Mouse (Mus musculus) cerebral cortex, adult 2 months (tissue): ENCODE results near the gene Ugt2a3.

ENCODE experiments used
- WGBS: fragments of 180-500 bp; shearing (Covaris S2); methylation state at CpG from one replicate; pipeline ENCODE4 v1.1.7; 2018; 5-methylcytosine and 5-hydroxymethylcytosine counted together

The Ugt2a3 gene

DNA sequence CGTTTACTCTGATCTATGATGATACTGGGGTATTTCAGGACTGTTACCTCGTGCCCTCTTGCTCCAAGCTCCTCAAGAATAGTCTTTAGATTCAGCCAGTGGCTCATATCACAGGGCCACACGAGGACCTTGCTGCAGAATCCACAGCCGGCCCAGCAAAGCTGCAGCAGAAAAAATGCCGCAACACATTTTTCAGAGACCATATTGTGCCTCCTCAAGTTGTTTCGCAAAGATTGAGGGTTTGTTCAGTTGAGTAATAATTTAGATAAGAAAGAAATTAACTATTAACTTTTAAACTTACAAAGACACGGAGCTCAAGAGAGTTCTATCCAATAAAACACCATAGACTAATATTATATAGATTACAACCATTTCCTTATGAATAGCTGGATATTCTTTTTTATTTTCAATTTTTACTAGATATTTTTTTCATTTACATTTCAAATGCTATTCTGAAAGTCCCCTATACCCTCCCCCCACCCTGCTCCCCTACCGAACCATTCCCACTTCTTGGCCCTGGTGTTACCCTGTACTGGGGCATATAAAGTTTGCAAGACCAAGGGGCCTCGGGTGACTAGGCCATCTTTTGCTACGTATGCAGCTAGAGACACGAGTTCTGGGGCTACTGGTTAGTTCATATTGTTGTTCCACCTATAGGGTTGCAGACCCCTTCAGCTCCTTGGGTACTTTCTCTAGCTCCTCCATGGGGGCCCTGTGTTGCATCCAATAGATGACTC, at the start of gene Ugt2a3:
Ugt2a3 (minus strand) TSS at position 235 of the 737 bp plus-strand sequence.
- WGBS: 73% methylated on average over 11 of the region's 11 CpGs

- WGBS: 77% methylated on average over 2 of the region's 2 CpGs
These were observed 43.2 kb upstream of the Ugt2a3 start for GRCm38 (mm10) chr5:87380234-87380633.

- 83% methylated on average over 3 of the region's 3 CpGs for WGBS
These were observed 38.9 kb upstream of the Ugt2a3 start for GRCm38 (mm10) chr5:87375874-87376383.

DNA sequence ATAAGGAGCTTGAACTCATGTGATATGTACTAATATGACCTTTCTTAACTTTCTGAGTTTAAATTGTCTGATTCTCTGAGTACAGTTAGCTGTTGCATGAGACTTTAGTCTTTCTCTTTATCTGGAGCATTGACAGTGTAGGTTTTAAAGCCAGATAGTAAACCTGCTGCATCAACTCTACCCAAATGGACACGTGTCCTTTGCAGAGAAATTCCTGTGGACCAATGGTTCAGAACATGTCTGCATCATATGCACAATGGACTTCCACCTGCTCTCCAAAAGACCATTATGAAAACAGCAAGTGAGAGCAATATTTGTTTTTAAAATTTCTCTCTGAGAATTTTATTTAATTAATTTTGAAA, 36.5 kb upstream of the Ugt2a3 start:
- 91% methylated on average over 1 of the region's 1 CpGs for WGBS

DNA sequence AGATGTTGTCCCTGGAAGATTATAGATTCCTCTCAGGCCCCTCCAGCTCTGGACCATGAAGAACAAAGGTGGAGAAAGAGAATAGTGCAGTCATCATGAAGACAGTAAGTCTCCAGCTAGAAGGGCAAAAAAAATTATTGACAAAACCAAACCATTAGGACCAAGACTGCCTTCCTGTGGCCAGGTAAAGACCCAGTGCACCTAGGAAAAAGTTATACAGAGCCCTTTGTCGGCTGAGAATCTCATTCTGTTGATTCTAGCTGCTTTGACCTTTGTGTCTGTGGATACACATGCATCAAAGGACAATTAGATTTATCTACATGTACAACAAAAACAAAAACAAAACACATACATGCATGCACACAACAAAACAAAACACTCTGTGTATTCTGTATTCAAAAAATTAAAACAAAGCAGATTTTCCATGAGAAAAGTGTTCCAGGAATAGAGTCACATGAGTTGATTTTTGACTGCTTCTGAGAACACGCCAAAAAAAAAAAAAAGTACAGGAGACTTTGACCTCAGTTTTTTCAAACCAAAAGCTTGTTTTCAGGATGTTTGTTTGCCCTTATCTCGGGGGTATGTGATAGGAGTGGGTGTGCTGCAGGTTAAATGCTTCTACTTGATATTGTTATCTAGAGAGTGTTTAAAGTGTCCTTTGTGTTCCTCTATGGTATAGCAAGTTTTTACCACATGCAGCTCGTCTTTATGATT, 36.0 kb upstream of the Ugt2a3 start:
- WGBS: 70% methylated on average over 4 of the region's 4 CpGs

- 48% methylated on average over 1 of the region's 1 CpGs for WGBS
These were observed 13.4 kb upstream of the Ugt2a3 start for GRCm38 (mm10) chr5:87350350-87350749.

- WGBS: 88% methylated on average over 1 of the region's 1 CpGs
These were observed 12.2 kb upstream of the Ugt2a3 start for GRCm38 (mm10) chr5:87349150-87349549.

- 69% methylated on average over 2 of the region's 2 CpGs for WGBS
These were observed 10.6 kb upstream of the Ugt2a3 start for GRCm38 (mm10) chr5:87347479-87348078.

DNA sequence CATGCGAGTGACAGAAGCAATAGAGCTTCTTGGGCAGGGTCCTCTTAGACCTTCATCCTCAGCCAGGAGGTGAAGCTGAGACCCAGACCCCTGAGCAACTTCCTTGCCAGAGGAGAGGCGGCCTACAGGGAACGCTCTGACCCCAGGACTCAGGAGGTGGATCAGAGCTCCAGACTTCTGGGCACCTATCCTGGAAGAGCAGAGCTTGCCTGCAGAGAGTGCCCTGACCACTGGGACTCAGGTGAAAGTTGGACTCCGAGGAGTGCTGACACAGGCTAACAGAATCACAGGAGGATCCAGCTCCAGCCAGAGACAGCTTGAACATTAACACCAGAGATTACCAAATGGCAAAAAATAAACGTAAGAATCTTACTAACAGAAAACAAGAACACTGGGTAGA, 3.5 kb upstream of the Ugt2a3 start:
- WGBS: 90% methylated on average over 5 of the region's 5 CpGs

- 77% methylated on average over 1 of the region's 1 CpGs for WGBS
These were observed 1.8 kb downstream of the Ugt2a3 start for GRCm38 (mm10) chr5:87335199-87335598.

DNA sequence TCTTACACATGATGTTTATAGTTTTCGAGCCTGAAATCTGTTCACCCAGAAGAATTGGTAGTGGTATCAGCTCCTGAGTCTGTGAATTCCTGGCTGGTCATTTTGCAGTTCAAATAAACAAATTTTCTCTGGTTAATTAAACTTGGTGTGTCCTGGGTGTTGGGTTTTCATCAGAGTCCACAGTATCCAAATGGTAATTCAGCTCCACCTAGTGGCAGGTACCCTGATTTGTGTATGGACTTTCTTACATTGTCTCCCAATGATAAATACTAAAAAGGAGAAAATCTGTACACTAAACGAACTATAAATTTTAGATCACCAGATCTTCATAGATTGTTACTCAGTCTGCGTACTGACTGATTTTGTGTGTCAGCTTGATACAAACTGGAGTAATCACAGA, 3.4 kb downstream of the Ugt2a3 start:
- 69% methylated on average over 3 of the region's 3 CpGs for WGBS

DNA sequence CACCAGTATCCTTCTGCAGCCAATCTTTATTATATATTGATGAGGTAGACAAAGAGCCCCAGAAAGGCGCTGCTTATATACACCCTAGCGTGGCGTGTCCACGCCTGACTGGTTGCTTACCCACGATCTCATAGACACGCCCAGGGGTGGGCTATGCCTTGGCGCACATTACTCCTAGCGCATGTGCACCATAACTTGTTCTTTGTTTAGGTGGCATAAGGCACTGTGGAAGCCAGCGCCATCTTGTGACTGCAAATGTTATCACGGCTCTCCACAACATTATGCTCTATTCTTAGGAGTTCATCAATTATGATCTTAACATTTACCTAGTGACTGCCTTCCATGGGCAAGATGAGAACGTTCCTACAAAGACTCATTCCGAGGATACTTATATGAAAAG, 25.6 kb downstream of the Ugt2a3 start:
- 94% methylated on average over 12 of the region's 12 CpGs for WGBS

- WGBS: 86% methylated on average over 4 of the region's 4 CpGs
These were observed 50.8 kb downstream of the Ugt2a3 start for GRCm38 (mm10) chr5:87286180-87286579.

- 80% methylated on average over 4 of the region's 4 CpGs for WGBS
These were observed 61.0 kb downstream of the Ugt2a3 start for GRCm38 (mm10) chr5:87275986-87276385.

DNA sequence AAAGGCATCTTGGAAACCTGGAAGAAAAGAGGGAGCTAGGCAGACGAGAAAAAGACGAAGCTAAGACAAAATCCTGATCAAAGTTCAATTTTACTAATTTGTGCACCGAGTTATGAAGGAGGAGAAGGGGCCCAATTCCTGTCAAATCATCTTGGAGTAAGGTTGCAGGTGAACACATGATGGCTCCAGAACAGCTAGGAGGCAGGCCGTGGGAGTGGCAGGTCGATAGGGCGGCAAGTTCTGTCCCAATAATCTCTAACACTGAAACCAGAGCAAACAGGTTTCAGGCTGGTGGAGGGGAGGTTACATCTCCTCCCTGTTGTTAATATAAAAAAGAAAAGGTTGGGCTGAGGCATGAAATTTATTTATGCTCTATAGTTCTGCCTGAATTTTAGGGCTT, 61.4 kb downstream of the Ugt2a3 start:
- 93% methylated on average over 6 of the region's 6 CpGs for WGBS
